Mouse (Mus musculus) gastrocnemius, postnatal 36 days (tissue): ENCODE measurements at regions not wholly inside any gene's neighbourhood (a gene's known extent, or its start where the extent isn't known, plus 50 kb on each side); places are given as distances from the start of the nearest gene placed in this dataset.

Experiments
- DNase-seq, 2 experiments: peaks; one replicate each; pipeline ENCODE4 v3.0.0; 2022
- intact Hi-C: fragments of 180-260 bp; cut with DNase I; formaldehyde crosslinking; loops from one replicate; pipeline ENCODE4 v1.15.1; 2025

GRCm38 (mm10) chr12:55934172-55934571 lies 98.0 kb downstream of the Brms1l start:
- no peak for DNase-seq
- intact Hi-C loops: no loop called here

GRCm38 (mm10) chr12:55933417-55933816 lies 97.3 kb downstream of the Brms1l start:
- intact Hi-C loops: no loop called here

GRCm38 (mm10) chr12:55930468-55930867 lies 94.3 kb downstream of the Brms1l start:
- DNase-seq: no peak
- intact Hi-C loops: no loop called here

More at GRCm38 (mm10) chr12:55933417-55933816, 97.3 kb downstream of the Brms1l start:
- DNase-seq: no peak

GRCm38 (mm10) chr12:55926974-55927321 lies 90.8 kb downstream of the Brms1l start:
- DNase-seq: no peak
- intact Hi-C loops: no loop called here

GRCm38 (mm10) chr12:55926276-55926973 lies 90.3 kb downstream of the Brms1l start:
- DNase-seq: no peak
- intact Hi-C loops: no loop called here
